Mouse (Mus musculus) 3134 (cell line): ENCODE data around the gene Ackr4.

Experiments
- DNase-seq: peaks from one replicate; pipeline ENCODE4 v3.0.0-alpha.2; 2011; ENCODE audit warnings: low spot score; ENCODE audit not compliant: insufficient read length; ENCODE audit errors: extremely low read depth

Ackr4 gene

DNA sequence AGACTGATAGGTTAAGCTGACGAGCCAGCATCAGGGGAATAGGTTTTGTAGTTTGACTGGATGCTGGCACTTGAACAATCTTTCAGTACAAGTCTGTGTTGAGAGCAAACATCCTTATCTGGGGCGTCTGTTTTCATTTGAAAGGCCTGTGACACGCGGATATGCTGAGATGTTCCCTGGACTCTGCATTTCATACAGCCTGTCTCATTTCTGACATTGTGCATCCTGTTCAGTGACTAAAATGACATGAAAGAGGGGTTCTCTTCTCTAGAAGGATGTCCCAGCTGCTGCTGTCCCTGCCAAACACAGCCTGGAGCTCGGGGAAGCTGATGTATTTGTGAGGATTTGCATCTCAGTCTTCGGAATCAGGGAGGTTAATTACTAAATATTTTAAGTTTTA lies 19.3 kb downstream of the Ackr4 start:
- no peak for DNase-seq

DNA sequence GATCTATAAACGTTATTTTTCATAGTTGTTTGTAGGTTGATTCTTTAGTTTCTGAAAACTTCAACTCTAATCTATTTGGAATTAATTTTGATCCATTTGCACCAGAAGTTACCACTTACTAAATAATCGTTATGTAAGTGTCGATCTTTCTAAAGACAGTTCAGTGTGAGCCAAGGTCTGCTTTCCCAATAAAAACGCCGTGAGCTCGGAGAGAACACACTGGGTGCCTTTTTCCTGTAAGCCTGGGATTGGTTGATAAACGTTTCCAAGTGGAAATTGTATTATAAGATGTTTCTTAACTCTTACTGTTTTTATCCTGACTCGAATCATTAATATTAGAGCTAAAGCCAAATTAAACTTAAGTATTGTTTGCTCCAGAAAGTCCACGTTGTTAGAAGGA lies 19.8 kb downstream of the Ackr4 start:
- no peak for DNase-seq

DNA sequence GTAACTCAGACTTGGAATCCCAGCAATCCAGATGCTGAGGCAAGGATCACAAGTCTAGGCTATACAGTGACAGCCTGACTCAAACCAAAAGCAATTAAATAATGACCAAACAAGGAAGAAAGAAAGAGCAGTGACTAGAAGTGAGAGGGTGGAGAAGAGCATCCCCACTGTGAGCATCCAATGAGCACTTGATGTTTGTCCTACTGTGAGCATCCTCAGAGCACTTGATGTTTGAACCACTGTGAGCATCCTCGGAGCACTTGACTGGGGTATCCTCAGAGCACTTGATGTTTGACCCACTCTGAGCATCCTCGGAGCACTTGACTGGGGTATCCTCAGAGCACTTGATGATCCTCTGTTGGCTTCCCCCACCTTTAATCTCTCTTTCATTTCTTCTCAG lies 21.7 kb downstream of the Ackr4 start:
- no peak for DNase-seq

DNA sequence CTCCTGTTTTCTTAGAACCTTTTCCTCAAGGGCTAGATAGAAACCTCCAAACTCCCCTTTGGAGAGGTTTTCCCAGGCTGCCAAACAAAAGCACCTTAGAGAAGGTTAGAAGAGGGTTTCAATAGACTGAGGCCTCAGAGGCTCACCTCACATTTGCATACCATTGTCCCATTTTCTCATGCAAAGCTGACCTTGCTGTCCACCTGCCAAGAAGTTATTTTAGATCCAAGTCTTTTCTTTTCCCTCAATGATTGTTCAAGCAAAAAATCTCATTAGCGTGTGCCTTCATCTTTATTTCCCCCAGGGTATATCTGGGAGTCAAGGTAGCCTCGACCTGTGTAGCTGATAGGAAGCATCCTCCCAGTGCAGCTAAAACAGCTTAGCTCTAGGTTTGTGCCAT lies 23.8 kb downstream of the Ackr4 start:
- DNase-seq = no peak

DNA sequence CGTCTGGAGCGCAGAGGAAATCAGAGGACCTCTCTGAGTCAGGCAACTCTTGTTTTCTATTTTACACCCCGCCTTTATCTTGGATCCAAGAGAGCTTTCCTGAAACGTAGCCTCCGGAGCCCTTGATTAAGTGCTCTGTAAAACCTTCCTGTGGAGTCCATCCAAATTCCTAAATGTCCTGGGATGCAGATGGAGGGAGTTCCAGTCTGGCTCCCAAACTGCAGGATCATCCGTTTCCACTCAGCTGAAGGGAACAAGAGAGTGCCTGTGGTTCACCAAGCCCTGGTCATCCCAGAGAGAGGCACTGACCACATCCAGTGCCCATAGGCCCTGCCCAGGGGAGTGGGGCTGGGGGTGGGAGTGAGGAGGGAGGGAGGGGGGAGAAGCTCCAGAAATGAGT lies 24.4 kb downstream of the Ackr4 start:
- no peak for DNase-seq

DNA sequence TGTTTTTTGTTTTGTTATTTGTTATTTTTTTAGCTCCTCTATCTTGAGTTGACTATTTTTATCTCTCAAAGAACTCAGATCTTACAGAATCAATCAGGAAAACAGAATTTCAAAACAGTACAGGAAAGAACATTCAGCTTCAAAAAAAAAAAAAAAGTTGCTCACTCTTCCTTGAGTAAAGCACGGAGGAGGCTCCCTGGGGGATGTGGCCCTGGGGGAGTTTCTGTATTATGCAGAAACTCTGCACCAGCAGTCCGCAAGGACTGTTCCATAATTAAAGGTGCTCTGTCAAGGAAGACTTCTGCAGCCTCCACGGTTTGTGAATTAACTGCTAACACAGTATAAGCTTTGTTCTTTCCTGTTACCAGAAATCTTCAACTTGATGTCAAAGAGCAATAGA lies 25.3 kb downstream of the Ackr4 start:
- DNase-seq = no peak

DNA sequence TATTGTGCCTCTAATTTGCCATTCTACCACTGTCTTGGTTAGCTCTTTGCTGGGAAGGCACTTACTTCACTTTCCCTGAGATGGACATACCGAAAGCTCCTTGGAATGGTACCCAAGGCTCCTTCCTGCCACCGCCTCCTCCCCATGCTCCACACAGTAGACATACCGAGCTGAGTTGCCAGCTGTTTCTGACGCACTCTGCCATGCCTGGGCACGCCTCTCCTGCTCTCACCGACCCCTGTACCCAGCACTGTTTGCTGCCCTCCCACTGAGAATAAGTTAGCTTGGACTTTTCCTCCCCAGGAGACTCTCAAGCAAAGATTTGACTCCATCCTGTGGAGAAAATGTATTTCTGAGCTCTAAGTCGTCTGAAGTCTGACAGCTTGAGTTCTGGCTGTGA lies 25.9 kb downstream of the Ackr4 start:
- no peak for DNase-seq

DNA sequence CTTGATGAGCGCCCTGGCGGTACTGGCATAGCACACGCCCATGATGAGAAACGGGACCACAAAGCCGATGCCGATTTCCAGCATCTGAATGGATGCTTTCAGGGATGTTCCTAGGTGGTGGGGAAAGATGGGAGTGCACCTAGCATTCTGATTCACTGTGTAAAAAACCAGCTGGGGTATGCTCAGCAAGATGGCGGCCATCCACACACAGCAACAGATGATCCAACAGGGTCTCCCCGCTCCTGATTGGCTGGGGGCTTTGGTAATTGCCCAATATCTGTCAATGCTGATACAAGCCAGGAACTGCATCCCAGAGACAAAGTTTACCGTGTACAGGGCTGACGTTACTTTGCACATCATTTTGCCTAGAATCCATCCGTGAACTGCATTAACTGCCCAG lies 27.7 kb downstream of the Ackr4 start:
- DNase-seq = no peak

DNA sequence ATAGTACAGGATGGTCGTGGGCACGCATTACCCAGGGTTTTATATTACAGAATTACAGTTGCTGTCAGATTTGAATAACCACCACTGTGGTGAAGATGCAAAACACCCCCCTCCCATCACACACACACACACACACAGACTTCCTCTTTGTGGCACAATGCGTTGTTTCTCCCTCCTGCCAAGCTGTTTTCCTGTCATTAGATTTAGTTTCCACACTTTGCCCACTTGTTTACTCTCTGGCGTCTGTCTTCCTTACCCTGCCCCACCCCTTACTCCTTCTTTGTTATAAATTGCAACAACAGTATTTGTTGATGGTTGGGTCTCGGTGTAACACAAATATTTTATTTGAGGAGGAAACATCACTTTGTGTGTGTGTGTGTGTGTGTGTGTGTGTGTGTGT lies 28.5 kb downstream of the Ackr4 start:
- DNase-seq = no peak

DNA sequence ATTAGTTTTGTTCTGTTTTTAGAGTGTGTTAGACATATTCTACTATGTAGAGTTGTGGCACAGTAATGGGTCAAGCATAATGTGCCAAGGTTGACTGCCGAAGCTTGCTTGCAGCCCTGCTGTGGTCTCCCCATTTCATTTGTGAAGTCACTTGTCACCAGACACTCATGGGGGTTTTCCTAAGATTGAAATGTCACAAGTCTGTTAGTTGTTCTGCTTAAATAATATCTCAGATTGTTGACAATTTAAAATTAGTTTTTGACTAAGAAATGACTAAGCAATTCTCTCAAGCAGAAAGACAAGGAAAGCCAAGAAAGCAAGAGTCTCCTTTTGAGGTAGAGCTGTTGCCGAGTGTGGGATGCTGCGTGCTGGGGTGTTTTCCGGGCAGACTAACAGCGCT lies 33.8 kb downstream of the Ackr4 start:
- no peak for DNase-seq

DNA sequence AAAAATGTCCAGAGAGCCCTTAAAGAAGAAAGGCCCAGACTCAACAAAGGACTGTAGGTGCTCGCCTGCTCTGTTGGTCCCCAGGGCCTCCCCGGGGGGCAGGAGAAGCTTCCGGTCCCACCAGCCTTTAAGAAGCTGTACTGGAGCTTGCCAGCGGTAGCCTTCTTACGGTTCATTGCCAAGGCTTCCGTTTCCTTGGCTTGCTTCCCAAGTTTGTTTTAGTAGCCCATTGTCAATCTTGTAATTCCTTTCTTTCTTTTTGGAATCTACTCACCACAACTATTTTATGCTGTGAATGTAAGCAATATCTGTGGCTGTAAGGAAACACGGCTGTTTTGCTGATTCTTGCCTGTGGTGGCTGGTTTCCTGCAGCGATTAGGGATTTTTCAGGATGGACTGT lies 38.2 kb downstream of the Ackr4 start:
- DNase-seq = peak; percentile 49

DNA sequence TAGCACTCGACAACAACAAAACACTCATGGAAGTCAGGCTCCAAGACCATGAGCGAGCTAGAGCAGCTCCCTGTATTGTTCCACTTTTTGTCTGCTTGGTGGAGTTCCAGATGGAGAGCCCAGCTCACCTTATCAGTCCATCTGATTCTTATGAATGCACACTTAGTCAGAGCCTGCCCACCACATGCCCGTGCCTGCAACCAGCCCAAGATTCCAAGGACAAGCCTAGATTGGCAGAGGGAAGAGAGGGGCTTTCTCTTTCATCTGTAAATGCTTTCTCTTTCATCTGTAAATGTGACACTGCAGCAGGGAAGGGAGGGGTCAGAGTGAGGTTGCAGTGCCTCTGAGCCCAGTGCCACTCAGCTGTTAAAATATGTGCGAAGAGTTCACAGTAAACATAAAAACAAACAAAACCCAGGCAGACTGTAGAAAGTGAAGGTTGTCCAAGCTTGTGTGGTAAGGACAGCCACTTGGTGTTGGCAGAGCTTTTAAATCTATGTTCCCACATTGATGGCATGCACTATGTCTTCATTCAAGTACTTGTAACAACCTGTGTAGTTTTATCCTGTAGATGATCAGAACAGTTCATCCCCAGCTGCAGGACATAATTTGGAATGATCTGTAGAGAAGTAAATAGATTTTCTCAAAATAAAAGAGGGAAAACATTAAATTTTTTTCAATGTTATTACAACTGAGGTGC lies 40.9 kb downstream of the Ackr4 start:
- DNase-seq = peak; percentile 27

DNA sequence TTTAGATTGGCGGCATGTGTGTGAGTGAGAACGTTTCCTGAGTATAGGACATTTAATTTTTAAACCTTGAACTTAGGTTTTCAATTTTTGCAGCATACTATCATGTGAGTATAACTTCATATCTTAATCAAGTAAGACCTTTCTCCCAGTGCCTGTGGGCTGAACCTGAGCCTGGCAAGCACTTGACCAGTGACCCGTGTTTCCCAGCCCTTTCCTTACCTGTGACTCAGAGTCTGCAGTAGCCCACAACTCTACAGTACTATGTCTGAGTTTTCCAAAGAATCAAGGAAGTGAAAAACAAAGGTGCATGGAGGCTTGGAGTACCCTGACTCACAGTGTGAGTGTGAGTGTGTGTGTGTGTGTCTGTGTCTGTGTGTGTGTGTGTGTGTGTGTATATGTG lies 46.7 kb downstream of the Ackr4 start:
- DNase-seq = no peak

DNA sequence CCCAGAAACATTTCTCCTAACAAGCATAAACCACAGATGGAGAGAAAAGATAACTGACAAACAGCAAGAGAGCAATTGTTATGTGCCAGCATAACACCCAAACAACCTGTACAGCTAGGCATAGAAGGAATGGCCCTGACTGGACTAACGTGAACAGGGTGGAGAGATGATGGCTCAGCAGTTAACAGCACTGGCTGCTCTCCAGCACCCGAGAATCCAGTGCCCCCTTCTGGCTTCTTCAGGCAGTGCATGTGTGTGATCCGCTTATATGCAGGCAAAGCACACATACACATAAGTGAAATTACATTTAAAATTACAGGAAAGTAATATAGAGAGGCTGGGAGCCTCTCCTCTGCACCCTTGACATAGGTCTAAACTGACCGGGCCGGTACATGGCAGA lies 47.4 kb downstream of the Ackr4 start:
- DNase-seq = peak; percentile 44

DNA sequence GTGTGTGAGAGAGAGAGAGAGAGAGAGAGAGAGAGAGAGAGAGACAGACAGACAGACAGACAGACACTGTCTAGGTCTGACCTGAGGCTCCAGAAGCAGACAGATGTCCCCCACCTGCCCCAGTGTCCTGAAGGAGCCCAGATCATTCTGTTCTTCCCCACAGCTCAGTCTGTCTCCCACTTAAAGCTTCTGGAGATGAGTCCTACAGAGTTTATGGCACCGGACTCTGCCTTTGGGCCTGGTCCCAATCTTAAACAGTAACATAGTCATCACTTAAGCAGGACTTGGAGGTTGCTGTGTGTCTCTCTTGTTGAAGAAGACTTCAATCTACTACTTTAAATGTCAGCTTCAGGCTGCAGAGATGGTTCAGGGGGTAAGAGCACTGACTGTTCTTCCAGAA lies 48.0 kb downstream of the Ackr4 start:
- no peak for DNase-seq

DNA sequence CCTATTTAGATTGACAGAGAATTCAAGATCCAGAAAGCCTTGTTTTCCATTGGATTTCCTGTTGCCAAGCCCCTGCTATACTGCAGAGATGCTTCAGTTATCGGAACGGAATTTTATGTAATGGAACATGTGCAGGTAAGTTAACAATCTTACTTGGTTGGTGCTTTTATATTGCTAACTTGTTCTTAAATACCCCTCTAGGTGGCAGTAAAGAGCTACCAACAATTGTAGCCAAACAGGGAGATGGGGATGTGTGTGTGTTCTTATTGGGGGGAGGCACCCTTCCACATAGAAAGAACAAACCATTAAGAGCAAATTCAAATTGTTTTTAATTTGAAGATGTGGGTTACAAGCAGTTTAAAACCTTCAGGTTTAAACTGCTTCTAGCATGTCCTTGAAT lies 50.9 kb downstream of the Ackr4 start:
- no peak for DNase-seq

DNA sequence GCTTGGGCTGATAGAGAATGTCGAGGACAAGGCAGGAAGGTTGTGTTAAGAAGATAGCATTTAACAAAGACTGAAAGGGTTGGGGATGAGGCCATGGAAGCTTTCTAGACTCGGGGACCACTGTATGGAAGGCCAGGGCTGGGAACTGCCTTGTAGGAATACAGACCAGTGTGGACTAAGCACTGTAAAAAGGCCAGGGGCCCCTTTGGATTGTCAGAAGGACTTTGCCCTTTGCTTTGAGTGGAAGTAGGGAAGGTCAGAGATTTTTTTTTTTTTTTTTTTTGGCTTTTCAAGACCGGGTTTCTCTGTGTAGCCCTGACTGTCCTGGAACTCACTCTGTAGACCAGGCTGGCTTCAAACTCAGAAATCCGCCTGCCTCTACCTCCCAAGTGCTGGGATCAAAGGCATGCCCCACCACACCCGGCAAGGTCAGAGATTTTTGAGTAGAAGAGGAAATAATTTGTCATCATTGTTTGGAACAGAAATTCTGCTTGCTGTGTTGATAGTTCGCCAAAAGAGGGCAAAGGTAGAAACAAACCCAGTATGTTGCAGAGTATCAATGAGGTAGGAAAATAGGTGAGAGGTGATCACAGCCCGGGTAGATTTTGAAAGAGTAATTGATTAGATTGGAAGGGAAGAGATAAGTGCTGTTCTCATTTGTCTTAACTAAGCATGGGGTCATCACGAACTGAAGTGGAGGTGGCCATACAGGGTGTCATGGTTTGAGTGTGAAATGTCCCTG lies 55.7 kb downstream of the Ackr4 start:
- no peak for DNase-seq

DNA sequence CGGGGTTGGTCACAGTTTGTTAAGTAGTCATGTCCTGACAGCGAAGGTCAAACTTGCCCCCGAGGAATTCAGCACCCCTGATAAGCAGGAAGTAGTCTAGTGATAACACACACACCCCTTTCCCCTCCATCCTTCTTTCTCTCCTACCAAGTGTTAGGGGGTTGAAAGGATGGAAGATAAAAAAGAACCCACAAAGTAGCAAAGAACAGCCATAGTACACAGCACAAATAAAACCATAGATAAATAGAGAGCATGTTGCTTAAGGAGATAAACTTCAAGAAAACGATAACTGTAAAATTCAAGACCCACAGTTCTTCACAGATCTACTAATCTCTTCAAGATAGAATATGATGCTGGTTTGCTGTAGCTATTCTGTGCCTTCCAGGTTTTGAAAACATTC lies 56.5 kb downstream of the Ackr4 start:
- no peak for DNase-seq

DNA sequence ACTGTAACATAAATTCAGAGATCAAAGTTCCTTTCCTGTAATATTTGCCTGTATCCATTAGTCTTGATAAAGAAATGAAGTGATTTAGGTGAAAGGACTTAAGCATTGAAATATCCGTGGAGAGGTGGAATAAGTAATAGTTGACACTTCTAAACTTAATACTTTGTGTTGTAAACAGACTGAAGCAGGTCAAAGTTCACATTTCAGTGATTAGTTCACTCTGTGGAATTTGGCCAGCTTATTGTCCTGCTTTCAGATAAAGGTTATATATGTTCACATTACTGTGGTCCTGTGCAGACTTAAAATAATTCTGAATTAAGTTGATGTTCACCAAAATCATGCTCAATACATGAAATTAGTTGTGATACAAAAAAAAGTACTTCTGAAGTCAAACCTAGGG lies 62.2 kb downstream of the Ackr4 start:
- DNase-seq = no peak

DNA sequence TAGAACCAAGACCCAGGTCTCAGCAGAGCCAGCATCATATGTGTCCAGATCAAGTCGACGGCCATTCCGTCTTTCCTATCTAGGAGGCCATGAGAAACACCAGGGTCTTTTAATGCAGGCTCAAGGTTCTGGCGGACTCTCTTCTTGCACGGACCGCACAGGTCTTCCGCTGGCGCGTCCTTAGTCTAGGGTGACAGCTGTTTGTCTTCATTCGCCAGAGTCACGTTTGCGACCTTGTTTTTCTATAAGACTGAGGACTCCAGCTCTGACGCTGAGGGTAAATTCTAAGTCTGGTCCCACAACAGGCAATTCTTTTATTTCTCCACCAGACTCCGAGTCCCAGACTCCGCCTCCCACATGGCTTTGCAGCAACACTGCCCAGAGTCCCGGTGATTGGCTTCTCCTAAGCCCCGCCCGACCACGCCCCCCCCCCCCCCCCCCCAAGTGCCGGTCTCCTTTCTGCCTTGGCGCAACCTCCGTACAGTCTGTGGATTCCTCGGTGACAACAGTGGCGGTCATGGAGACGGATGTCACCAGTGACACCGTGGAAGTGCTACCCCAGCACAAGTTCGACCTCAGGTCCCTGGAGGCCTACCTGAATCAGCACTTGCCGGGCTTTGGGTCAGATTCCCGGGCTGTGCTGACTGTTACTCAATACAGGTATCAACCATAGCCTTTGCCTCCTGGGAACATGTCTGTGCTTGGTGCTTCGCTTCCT lies 63.3 kb downstream of the Ackr4 start, which contains the start of gene Acad11:
TSS of gene Acad11 (plus strand) at position 134 of the 718 bp plus-strand sequence.
- peak; percentile 79 for DNase-seq

DNA sequence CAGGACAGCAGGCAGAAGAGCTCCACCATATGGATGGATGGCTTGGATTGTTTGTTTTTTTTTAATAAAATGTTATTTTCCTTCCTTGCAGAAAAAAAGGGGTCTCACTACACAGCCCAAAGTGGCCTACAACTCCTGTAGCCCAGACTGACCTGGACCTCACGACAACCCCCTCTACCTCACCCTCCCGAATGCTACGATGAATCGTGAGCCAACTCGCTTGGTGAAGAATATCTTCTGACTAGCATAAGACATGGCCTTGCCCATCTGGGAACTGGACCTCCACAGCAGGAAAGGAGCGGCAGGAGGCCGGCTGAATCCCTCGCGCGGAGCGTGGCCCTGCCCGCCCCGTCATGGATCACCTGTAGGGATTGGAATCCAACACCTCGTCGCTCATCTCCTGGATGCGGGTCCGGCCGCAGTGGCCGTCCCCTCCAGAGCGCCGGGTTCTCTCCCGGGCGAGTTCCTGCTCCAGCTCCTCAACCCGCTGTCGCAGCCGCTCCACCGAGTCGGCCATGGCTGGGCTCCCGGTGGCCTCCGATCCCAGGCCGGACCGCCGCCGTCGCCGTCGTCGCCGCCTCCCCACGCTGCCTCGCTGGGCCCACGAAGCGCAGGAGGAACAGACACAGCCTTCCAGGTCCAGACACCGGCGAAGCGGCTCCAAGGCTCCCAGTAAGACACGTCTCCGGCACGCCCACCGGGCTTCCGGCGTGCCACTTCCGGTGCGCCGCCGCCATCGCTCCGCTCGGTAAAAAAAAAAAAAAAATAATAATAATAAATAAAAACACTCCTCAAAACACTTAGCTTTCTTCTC lies 64.1 kb downstream of the Ackr4 start, which contains the start of gene Uba5:
TSS of gene Uba5 (minus strand) at position 705 of the 814 bp plus-strand sequence.
- DNase-seq = peak; percentile 77
